Mouse (Mus musculus) brain, embryonic 18.5 days (tissue): Measurements from ENCODE around the gene Tnf.
A peak's percentile ranks its signal among the peaks of the same experiment; 100 is the strongest.

ENCODE experiments used
- DNase-seq: peaks from one replicate; pipeline ENCODE4 v3.0.0-alpha.2; 2012; ENCODE audit warnings: low read depth, low spot score

Tnf gene

GRCm38 (mm10) chr17:35201787-35202186, at the start of gene Tnf:
Gene Tnf (minus strand): TSS chr17:35202007.
- no peak for DNase-seq

- DNase-seq: no peak
Observed at GRCm38 (mm10) chr17:35251162-35251719, 49.4 kb upstream of the Tnf start.

- DNase-seq: no peak
Observed at GRCm38 (mm10) chr17:35250348-35251120, 48.7 kb upstream of the Tnf start.

GRCm38 (mm10) chr17:35249451-35250197, 47.8 kb upstream of the Tnf start:
- no peak for DNase-seq

- no peak for DNase-seq
Observed at GRCm38 (mm10) chr17:35248986-35249385, 47.2 kb upstream of the Tnf start.

- DNase-seq: no peak
Observed at GRCm38 (mm10) chr17:35247144-35247543, 45.3 kb upstream of the Tnf start.

- DNase-seq: no peak
Observed at GRCm38 (mm10) chr17:35245731-35246623, 44.2 kb upstream of the Tnf start.

- no peak for DNase-seq
Observed at GRCm38 (mm10) chr17:35244999-35245398, 43.2 kb upstream of the Tnf start.

GRCm38 (mm10) chr17:35243086-35243485, 41.3 kb upstream of the Tnf start:
- no peak for DNase-seq

GRCm38 (mm10) chr17:35242015-35242941, 40.5 kb upstream of the Tnf start:
- no peak for DNase-seq

GRCm38 (mm10) chr17:35241305-35242014, 39.7 kb upstream of the Tnf start, which contains the start of gene Ddx39b:
Gene Ddx39b (plus strand): TSS chr17:35241746.
- DNase-seq: peak; percentile 95

GRCm38 (mm10) chr17:35240384-35241304, 38.8 kb upstream of the Tnf start:
- DNase-seq: no peak

GRCm38 (mm10) chr17:35239700-35240099, 37.9 kb upstream of the Tnf start:
- DNase-seq: no peak

- DNase-seq: no peak
Observed at GRCm38 (mm10) chr17:35237504-35237903, 35.7 kb upstream of the Tnf start.

- no peak for DNase-seq
Observed at GRCm38 (mm10) chr17:35236996-35237395, 35.2 kb upstream of the Tnf start.

GRCm38 (mm10) chr17:35236390-35236746, 34.6 kb upstream of the Tnf start:
- DNase-seq: peak; percentile 84

GRCm38 (mm10) chr17:35235614-35236389, 34.0 kb upstream of the Tnf start, which contains the start of gene Nfkbil1:
Gene Nfkbil1 (minus strand): TSS chr17:35235792.
- peak; percentile 93 for DNase-seq

GRCm38 (mm10) chr17:35234903-35235302, 33.1 kb upstream of the Tnf start:
- DNase-seq: no peak
